Comparison of ENCODE assay signal across 13 mouse cellular contexts in the genomic region with DNA sequence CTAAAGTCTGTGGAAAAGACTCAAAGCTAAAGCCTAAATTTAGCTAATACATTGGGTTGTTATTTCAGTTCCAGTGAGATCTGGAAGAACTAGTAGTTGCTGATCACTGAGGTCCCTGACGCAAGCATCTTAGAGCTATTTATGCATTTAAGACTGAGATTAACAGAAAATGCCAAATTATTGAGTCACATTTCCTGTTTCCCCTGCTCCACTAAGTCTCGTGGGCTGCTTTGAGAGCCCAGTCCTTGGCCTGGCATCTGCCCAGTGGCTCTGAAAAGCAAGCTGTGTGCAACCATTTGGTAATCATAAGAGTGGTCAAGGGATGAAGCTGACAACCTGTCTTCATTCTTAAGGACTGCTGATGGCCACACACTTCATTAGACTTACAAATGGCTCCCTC. TPM values are rescaled to one million over a fixed set of nuclear protein-coding genes. Genes with fewer than 3 reads are reported as not detected.
DNase-seq lines count a peak whose midpoint lies in the region; ATAC-seq and TF ChIP-seq lines count a peak whose summit lies in the region.
"Had no signal": no experiment of that assay in that cellular context is flagged by ENCODE, and none has a peak within 500 bp of the region (broad histone marks: within the 10 kb centered on the region; RNA-seq: fewer than 3 reads in every experiment).

No protein-coding gene starts in this region.

- no peaks in the 10 kb centered on the region for H3K36me3 ChIP-seq in kidney, embryonic 15.5 days
- H3K36me3 ChIP-seq: heart, embryonic 15.5 days; neural tube, embryonic 12.5 days had no signal

- intact Hi-C loops in gastrocnemius, postnatal 14 days (cut with DNase I; ENCODE audit: low total_unique reads): no loop called here

- WGBS in kidney, embryonic 15.5 days: 41% methylated on average over 2 of the region's 2 CpGs
- WGBS in cerebellum, adult 2 months: 28% methylated on average over 2 of the region's 2 CpGs

- no peak for TF ChIP-seq POLR2A in cerebellum, adult 2 months (IDR thresholded peaks at IDR 0.05; ENCODE audit: borderline replicate concordance, insufficient read depth, low read length)

- no peaks in the 10 kb centered on the region for H3K4me1 ChIP-seq in brown adipose tissue, adult 24 weeks (ENCODE audit: control insufficient read depth, insufficient read depth, insufficient read length, low read length)
- H3K4me1 ChIP-seq in kidney, embryonic 15.5 days: peaks cover 13% of the 10 kb centered on the region
- no peaks in the 10 kb centered on the region for H3K4me1 ChIP-seq in cerebellum, adult 2 months (ENCODE audit: control insufficient read depth, insufficient read depth, low read length)
- H3K4me1 ChIP-seq: heart, embryonic 15.5 days; neural tube, embryonic 12.5 days had no signal

- no peak for TF ChIP-seq CTCF in cerebellum, adult 2 months (IDR thresholded peaks at IDR 0.05; ENCODE audit: borderline replicate concordance, insufficient read depth, low read depth, low read length)

- no peak overlapping the region for H3K4me3 ChIP-seq in brown adipose tissue, adult 24 weeks (ENCODE audit: insufficient read depth, low read depth, low read length)
- H3K4me3 ChIP-seq in kidney, embryonic 15.5 days (replicated peaks): no peak overlapping the region
- H3K4me3 ChIP-seq in cerebellum, adult 2 months (replicated peaks; ENCODE audit: insufficient read depth, low read depth, low read length): no peak overlapping the region
- H3K4me3 ChIP-seq: heart, embryonic 15.5 days; neural tube, embryonic 12.5 days had no signal

- H3K9ac ChIP-seq in kidney, embryonic 15.5 days: no peak overlapping the region
- H3K9ac ChIP-seq: heart, embryonic 15.5 days; neural tube, embryonic 12.5 days had no signal

- DNase-seq in gastrocnemius, postnatal 14 days: peak; percentile 11
- DNase-seq in gastrocnemius, adult 18-20 months (ENCODE audit: low spot score): no peak
- DNase-seq in 3T3-L1 (ENCODE audit: low read depth, low spot score): peak; percentile 97
- no peak for DNase-seq in right cerebral cortex, postnatal 14 days
- no peak for DNase-seq in right cerebral cortex, adult 2 months (ENCODE audit: low spot score in 2 of 2)
- DNase-seq in cerebellum, adult 2 months: no peak
- DNase-seq: cerebellum, postnatal 36 days had no signal

- H3K27me3 ChIP-seq in kidney, embryonic 15.5 days: no peaks in the 10 kb centered on the region
- H3K27me3 ChIP-seq in cerebellum, adult 2 months (ENCODE audit: control insufficient read depth, insufficient read depth, low read length): no peaks in the 10 kb centered on the region
- H3K27me3 ChIP-seq: heart, embryonic 15.5 days; neural tube, embryonic 12.5 days had no signal

- no peak overlapping the region for H3K4me2 ChIP-seq in kidney, embryonic 15.5 days
- H3K4me2 ChIP-seq: heart, embryonic 15.5 days; neural tube, embryonic 12.5 days had no signal

- no peak for ATAC-seq in kidney, embryonic 15.5 days (replicated peaks; ENCODE audit: low FRiP score)

- no peaks in the 10 kb centered on the region for H3K9me3 ChIP-seq in kidney, embryonic 15.5 days (replicated peaks)
- H3K9me3 ChIP-seq: heart, embryonic 15.5 days; neural tube, embryonic 12.5 days had no signal

- H3K27ac ChIP-seq in brown adipose tissue, adult 24 weeks (replicated peaks; ENCODE audit: low read depth, low read length): 0 out of 2 replicates have a peak overlapping the region, but pooled peaks have one; percentile 31
- peak overlapping the region; percentile 64 for H3K27ac ChIP-seq in kidney, embryonic 15.5 days
- H3K27ac ChIP-seq in cerebellum, adult 2 months (ENCODE audit: insufficient read depth, low read length): no peak overlapping the region
- H3K27ac ChIP-seq: heart, embryonic 15.5 days; neural tube, embryonic 12.5 days had no signal

RNA-seq across cellular contexts. Expression of a gene that starts 8.3 kb away (rescaled TPM):
- not detected for total RNA-seq in gastrocnemius, postnatal 14 days (2021)
- not detected for total RNA-seq in gastrocnemius, adult 18-20 months (2021)
- polyA plus RNA-seq in brown adipose tissue, adult 24 weeks (2012; ENCODE audit: insufficient read depth, insufficient read length, missing spikeins): not detected in 2 replicates
- not detected in 2 replicates for polyA plus RNA-seq in kidney, embryonic 15.5 days (2015; fragmentation: Nextera tagmentation; extraction: Ambion mirVana)
- polyA plus RNA-seq in cerebellum, adult 2 months (2012; rRNA removed): 0.05 TPM in 1 of 2 replicates, not detected in the other
- total RNA-seq: left cerebral cortex, postnatal 36 days had no signal
- polyA plus RNA-seq: heart, embryonic 15.5 days; neural tube, embryonic 12.5 days had no signal

RNA-seq across cellular contexts. Expression of a gene that starts 27.8 kb away (rescaled TPM):
- not detected for total RNA-seq in gastrocnemius, postnatal 14 days (2021)
- total RNA-seq in gastrocnemius, adult 18-20 months (2021): not detected
- not detected in 2 replicates for polyA plus RNA-seq in brown adipose tissue, adult 24 weeks (2012; ENCODE audit: insufficient read depth, insufficient read length, missing spikeins)
- not detected in 2 replicates for polyA plus RNA-seq in kidney, embryonic 15.5 days (2015; fragmentation: Nextera tagmentation; extraction: Ambion mirVana)
- not detected in 2 replicates for polyA plus RNA-seq in cerebellum, adult 2 months (2012; rRNA removed)
- total RNA-seq: left cerebral cortex, postnatal 36 days had no signal
- polyA plus RNA-seq: neural tube, embryonic 12.5 days; testis, adult 2 months had no signal

Comparison
In these comparisons a context has a peak if more than half of its experiments do, and no peak if none do; other contexts are left out.
1. DNase-seq: peak in gastrocnemius, postnatal 14 days (single experiment) and 3T3-L1 (single experiment); none in gastrocnemius, adult 18-20 months (single experiment), right cerebral cortex, postnatal 14 days (single experiment), right cerebral cortex, adult 2 months (0 of 2) and cerebellum, adult 2 months (0 of 2).